Mouse (Mus musculus) adrenal gland, adult (tissue): ENCODE results near the gene Ppt2.

Source experiments
- DNase-seq, 2 experiments: peaks; one replicate each; pipeline ENCODE4 v3.0.0; 2022 to 2023; ENCODE audit warnings: low spot score in 1 of 2; ENCODE audit not compliant: inconsistent age in 2 of 2

Gene Ppt2

DNA sequence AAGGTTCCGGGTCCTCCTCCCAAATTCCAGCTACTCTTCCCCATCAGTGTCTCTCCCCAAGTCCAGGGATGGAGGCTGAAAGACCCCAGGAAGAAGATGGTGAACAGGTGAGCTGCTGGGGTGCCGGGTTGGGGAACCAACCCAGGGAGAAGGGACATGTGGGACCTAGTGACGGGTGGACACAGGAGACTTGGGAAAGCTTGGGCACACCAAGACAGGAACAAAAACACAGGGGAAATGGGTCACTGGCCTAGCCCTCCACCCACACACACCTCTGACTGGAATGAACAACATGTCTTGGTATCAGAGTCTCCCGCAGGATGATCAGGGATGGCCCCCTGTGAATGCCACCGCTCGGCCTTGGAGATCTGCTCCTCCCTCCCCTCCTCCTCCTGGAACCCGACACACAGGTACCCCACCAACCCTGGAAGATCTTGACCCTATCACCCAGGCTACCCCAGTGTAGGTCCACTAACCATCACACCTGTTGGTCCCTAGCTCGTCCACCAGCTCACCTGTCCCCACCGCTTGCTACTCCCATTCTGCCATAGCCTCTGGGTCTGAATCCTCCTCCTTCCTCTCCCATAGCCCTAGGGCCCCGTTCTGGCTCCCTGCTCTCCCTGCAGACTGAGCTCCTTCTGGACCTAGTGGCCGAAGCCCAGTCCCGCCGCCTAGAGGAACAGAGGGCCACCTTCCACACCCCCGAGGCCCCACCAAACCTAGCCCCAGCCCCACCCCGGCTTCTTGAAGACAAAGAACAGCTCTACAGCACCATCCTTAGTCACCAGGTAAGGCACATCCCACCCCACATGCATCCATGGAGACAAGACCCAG is 37.9 kb downstream of the Ppt2 start:
- peak; percentile 38 to 58 for DNase-seq

DNA sequence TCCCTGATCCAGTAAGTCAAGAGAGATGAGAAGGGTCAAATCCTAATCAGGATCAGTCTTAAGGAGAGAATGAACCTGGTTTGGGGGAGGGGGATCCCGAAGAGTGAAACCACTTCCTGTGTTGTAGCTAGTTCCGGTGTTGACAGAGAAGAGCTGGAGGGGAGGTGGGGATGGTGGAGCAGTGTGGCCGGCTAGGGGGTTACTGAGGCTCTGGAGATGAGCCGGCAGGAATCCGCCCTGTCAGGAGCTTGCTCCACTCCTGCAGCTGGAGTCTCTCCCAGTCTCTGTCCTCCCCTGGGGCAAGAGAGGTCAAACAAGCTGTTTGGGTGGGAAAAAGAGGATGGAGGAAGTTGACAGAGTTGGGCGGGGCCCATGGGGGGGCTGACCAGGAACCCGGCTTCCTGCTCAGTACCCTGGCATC is 38.6 kb downstream of the Ppt2 start, which contains the start of gene Gpsm3:
Gpsm3 (plus strand) TSS at position 126 of the 421 bp plus-strand sequence.
- peak; percentile 54 to 74 for DNase-seq

DNA sequence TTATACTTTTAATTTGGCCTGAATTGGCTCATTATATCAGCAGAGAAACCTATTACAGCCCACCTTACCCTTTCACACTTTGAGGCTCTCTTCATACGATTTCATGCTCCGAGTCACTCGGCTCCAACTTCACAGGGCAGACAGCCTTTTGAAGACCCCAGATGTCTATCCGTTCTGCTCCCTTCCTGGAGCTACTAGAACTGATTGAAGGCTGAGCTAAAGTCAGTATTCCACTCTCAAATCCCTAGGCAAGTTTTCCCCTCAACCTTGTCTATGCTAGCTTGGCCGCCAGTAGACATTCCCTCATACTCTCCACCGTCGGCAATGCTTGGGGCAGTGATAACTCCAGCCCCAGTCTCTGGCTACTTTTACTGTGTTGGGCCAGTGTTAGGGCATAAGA is 39.1 kb downstream of the Ppt2 start:
- peak in 1 of 2 experiments; percentile 35 for DNase-seq

DNA sequence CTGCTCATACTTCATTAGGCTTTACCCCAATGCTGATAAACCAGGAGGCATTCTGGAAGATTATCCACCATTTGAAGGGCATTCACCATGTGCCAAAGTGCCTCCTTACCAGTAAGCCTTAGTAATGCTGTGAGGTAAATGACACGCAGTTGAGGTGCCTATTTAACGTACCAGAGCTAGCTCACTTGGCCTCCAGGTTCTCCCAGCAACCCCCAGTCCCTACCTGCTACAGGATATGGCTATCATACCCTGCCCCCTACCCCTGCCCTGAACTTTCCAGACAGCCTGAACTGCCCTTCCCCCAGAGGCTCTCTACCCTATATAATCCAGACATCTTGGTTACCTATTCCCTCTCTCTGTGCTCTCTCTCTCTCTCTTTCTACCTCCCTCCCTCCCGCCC is 39.5 kb downstream of the Ppt2 start:
- peak in 1 of 2 experiments; percentile 42 for DNase-seq

DNA sequence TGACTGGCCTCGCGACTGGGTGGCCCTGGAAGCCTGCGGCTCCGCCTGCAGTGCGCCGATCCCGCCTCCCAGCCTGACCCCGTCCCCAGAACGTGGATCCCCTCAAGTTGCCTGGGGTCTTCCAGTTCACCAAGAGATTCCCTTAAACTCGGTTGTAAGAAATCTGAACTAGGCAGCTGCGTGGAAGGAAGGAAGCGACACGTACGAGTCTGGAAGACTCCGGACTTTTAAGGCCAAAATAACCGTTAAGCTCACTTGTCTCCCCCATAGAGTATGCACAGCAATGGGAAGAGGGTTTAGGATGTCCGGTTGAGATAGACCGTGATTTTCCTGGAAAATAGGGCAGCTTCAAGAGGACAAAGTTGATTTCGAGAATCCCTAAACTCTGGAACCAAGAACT is 40.5 kb downstream of the Ppt2 start:
- no peak for DNase-seq

DNA sequence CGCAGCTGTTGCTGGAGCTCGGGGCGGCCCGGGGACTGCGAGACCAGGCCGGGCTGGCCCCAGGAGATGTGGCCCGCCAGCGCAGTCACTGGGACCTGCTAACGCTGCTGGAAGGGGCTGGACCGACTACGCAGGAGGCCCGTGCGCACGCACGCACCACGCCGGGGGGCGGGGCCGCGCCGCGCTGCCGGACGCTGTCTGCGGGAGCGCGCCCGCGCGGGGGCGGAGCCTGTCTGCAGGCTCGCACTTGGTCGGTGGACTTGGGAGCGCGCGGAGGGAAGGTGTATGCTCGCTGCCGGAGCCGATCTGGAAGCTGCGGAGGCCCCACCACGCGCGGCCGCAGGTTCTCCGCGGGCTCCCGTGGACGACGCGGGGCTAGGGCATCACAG is 40.9 kb downstream of the Ppt2 start:
- peak; percentile 98 to 99 for DNase-seq

DNA sequence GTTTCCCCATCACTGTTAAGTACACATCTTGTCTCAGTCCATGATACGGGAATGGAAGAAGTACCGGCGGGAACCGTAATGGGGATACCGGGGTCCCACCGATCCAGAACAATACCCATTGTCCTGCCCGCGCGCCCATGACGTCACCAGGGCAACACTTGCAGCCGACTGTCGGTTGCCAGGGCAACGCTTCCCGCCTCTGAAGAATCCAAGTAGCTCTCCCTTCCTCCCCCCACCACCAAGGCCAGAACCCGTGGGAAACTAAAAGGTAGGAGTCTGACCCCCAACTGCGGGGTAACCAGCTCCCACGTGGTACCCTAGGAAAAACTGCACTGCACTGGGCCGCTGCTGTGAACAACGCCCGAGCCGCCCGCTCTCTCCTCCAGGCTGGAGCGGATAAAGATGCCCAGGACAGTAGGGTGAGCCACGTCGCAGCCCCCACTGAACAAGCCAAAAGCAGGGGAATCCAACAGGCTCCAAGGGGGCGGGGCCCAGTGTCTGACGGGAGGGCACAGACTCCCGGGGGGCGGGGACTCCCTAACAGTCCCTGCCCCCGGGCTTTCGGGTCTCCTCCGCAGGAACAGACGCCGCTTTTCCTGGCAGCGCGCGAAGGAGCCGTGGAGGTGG is 41.4 kb downstream of the Ppt2 start:
- peak; percentile 87 to 92 for DNase-seq

DNA sequence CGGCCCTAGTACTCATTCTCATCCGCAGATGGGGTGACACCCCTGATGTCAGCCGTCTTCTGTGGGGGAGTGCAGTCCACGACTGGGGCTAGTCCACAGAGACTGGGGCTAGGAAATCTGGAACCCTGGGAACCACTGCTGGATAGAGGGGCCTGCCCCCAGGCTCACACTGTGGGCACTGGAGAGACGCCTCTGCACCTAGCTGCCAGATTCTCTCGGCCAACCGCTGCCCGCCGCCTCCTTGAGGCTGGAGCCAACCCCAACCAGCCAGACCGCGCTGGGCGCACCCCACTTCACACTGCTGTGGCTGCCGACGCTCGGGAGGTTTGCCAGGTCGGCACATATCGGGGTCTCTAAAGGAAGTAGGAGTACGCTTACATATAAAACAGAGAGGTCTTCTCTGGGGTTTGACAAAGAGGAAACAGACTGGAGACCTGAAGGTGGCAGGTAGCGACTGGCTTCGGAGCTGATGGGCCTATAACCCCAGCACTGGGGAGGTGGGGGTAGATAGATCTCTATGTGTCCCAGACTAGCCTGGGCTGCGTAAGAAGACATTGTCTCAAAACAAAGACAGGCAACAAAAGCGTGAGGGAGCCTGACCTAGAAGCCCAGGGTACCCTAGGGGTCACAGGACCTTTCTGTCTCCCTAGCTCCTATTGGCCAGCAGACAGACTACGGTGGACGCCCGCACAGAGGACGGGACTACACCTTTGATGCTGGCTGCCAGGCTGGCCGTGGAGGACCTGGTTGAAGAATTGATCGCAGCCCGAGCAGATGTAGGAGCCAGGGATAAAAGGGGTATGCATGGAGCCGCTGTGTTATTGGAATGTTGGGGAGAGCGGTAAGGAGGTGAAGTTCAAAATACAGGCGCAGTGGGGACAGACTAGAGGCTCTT is 42.2 kb downstream of the Ppt2 start:
- DNase-seq: peak in 1 of 2 experiments; percentile 44

DNA sequence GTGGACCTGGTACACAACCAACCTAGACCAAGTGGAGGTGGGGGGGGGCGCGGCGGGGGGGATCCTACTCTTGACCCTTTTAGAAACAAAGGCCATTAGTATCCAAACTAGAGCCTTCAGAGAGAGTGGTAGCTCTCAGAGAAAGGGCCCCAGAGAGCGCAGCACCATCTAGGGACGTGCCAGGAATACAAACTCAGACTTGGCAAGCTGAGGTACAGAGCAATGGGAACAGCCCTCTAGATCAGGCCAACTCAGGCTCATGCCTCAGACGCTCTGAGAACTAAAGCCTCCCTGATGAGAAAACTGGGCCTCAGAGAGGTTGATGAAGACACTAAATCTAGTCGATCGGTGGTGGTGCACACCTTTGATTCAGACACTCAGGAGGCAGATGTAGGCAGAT is 43.2 kb downstream of the Ppt2 start:
- DNase-seq: no peak

DNA sequence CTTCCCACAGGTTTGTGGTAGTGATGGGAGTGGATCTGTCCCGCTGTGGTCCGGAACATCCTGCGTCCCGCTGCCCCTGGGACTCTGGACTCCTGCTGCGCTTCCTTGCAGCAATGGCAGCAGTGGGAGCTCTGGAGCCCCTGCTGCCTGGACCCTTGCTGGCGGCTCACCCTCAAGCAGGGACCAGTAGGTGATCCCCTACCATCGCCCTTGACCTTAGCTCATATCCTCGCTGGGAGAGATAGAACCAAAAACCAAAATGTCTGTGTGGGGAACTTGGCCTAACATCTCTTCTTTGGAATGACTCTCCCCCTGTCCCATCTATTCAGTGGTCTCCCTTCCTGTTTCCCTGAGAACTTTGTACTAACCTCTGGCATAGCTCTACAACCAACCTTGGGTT is 44.5 kb downstream of the Ppt2 start:
- no peak for DNase-seq

DNA sequence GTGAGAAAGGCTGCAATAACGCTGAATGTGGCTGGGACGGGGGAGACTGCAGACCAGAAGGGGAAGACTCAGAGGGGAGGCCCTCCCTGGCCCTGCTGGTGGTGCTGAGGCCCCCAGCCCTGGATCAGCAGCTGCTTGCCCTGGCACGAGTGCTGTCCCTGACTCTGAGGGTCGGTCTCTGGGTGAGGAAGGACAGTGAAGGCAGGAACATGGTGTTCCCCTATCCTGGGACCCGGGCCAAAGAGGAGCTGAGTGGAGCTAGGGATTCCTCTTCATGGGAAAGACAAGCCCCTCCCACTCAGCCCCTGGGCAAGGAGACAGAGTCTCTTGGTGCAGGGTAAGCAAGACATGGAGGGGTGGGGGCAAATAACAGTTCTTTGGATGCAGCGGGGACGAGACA is 44.9 kb downstream of the Ppt2 start:
- peak; percentile 36 to 77 for DNase-seq

DNA sequence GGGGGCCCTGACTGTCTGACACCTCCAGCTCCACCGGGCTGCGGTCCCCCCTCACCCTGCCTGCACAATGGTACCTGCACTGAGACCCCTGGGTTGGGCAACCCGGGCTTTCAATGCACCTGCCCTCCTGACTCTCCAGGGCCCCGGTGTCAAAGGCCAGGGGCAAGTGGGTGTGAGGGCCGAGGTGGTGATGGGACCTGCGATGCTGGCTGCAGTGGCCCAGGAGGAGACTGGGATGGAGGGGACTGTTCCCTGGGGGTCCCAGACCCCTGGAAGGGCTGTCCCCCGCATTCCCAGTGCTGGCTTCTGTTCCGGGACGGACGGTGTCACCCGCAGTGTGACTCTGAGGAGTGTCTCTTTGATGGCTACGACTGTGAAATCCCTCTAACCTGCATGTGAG is 45.8 kb downstream of the Ppt2 start:
- no peak for DNase-seq

DNA sequence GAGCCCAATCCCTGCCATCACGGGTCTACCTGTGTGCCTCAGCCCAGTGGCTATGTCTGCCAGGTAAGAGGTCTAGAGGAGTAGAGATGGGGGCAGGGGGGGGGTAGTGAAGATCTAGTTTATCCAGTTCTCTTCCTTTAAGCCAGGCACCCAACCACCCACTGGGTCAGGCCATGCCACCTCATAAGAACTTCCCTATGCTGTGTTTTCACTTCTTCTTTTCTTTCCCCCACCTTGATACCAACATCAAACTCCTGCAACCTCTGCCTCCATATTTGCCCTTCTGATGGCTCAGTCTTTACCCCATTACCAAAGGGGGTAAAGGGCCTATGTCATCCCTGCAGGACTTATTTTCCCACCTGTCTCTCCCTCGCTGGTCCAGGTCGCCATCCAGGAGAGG is 50.2 kb downstream of the Ppt2 start:
- DNase-seq: no peak

DNA sequence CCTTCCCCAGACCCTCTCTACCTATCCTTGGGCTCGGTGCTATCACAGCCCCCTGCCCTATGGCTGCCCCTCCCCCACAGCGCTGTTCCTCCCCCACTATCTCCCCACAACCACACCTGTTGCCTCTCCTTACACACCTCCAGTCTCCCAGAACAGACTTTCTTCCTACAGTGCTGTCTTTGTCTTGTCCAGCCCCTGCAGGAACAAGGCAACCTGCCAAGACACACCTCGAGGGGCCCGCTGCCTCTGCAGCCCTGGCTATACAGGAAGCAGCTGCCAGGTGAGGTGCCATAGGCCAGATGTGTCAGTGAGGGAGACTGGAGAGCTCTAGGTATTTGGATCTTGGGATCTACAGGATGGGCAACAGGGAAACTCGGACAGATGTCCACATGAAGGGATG is 51.7 kb downstream of the Ppt2 start:
- no peak for DNase-seq

DNA sequence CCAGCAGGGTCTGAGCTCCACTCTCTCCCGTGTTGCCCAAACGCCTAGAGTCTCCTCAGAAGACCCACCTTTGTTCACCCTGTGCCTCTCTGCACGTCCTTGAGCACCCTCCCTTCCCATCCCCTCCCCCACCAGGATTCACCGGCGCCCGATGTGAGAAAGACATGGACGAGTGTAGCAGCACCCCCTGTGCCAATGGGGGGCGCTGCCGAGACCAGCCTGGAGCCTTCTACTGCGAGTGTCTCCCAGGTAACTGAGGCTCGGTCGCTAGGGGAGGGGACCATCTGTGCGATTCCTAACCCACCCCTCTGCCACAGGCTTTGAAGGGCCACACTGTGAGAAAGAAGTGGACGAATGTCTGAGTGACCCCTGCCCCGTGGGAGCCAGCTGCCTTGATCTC is 55.9 kb downstream of the Ppt2 start:
- DNase-seq: no peak

DNA sequence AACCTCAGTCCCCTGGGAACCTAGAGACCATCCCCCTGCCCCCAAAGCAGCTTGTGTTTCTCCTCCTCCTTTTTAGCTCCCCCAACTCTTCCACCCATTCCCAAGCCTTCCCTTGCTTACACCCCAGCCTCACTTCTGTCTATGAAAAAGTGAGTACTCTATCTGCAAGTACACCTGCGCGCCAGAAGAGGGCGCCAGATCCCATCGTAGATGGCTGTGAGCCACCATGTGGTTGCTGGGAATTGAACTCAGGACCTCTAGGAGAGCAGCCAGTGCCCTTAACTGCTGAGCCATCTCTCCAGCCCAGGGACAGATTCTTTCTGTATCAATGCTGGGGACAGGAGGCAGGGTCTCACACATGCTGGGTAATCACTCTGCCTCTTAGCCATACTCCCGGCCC is 56.4 kb downstream of the Ppt2 start:
- DNase-seq: peak in 1 of 2 experiments; percentile 43

DNA sequence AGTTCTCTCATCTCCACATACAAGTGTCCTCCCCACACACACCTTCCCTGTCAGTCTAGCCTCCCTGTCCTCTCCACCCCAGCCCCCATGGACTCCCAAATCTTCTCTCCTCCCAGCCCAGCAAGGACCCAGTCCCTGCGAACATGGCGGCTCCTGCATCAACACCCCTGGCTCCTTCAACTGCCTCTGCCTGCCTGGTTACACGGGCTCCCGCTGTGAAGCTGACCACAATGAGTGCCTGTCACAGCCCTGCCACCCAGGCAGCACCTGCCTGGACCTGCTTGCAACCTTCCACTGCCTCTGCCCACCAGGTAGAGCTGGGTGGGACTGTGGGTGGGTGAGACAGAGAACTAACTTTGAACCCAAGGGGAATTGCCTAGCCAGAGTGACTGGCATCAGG is 58.4 kb downstream of the Ppt2 start:
- DNase-seq: no peak

DNA sequence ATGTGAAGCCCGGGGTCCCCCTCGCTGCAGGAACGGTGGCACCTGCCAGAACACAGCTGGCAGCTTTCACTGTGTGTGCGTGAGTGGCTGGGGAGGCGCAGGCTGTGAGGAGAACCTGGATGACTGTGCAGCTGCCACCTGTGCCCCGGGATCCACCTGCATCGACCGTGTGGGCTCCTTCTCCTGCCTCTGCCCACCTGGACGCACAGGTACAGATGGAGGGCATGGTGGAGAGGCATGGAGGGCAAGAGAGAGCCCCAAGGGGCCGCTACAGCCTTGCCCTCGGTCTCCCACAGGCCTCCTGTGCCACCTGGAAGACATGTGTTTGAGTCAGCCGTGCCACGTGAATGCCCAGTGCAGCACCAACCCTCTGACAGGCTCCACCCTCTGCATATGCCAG is 59.9 kb downstream of the Ppt2 start:
- no peak for DNase-seq

DNA sequence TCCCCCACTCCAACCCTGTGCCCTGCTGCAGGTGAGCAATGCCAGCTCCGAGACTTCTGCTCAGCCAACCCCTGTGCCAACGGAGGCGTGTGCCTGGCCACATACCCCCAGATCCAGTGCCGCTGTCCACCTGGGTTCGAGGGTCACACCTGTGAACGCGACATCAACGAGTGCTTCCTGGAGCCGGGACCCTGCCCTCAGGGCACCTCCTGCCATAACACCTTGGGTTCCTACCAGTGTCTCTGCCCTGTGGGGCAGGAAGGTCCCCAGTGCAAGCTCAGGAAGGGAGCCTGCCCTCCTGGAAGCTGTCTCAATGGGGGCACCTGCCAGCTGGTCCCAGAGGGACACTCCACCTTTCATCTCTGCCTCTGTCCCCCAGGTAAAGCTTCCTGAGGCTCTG is 61.0 kb downstream of the Ppt2 start:
- no peak for DNase-seq
